Mouse (Mus musculus) kidney, postnatal 4 days (tissue): ENCODE measurements around the gene 1500011B03Rik.

Experiments used
- DNase-seq, 2 experiments: peaks; one replicate each; pipeline ENCODE4 v3.0.0; 2021; ENCODE audit warnings: mixed read lengths in 2 of 2

Gene 1500011B03Rik

DNA sequence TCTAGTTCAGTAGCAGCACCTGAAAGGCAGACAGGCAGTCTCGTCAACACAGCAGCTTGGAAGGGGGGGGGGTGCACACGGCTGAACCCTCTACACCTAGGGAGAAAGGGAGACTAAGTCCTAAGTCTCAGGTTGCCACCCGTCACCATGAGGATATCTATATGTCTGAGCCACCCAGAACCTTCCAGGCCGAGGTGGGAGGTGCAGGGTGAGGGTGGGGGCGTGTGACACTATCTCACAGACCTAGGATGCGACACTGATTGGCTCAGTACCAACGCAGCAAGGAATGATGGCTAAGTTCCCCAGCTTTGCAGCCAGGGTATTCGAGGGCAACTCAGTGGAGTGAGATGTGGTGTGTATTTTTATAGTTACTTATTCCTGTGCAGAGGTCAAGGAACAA, 14.9 kb downstream of the 1500011B03Rik start:
- no peak for DNase-seq

DNA sequence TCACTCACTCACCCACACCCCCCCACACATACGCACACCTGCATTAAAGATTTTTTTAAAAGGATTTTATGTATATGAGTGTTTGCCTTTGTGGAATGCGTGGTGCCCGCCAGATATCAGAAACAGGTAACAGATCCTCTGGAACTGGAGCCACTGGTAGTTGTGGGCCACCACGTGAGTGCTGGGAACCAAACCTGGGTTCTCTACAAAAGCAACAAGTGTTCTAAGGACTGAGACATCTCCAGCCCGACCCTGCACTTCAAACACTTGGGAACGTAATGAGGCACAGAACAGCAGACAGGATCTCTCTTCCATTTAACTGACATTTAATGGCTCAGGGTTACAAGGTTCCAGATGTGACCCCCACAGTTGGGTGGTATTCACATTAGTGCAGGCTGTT, 15.4 kb downstream of the 1500011B03Rik start:
- no peak for DNase-seq

DNA sequence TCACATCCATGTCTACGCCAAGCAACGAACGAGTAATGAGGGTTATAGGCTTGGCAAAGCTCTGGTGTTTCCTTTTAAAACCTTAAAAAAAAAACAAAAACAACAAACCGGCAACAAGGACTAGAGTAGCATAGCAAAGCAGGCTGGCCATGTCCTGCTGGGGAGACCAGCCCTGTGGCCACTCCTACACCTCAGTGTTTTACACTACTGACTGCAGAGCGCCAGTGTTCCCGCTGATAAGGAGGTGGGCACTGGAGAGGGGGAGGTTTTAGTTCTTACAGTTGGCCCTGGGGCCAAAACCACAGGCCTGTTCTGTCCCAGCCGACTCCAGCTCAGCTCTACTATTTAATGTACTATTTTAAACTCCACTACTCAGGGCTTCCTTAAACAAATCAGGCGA, 15.8 kb downstream of the 1500011B03Rik start:
- no peak for DNase-seq

DNA sequence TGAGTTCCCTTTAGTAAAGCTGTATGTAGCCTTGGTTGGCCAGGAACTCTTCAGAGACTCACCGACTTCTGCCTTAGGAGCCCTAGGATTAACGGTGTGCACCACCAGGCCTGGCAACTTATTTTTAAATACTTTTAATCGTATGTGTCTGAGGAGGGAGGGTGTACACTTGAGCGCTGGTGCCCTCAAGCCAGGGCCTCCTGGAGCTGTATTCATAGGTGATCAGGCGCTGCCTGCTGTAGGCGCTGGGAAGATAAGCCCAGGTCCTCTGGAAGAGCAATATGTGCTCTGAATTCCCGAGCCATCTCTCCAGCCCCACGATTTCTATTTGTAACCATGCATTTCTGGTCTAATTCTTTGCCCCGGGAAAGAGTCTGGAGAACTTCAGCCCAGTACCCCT, 16.2 kb downstream of the 1500011B03Rik start:
- no peak for DNase-seq

DNA sequence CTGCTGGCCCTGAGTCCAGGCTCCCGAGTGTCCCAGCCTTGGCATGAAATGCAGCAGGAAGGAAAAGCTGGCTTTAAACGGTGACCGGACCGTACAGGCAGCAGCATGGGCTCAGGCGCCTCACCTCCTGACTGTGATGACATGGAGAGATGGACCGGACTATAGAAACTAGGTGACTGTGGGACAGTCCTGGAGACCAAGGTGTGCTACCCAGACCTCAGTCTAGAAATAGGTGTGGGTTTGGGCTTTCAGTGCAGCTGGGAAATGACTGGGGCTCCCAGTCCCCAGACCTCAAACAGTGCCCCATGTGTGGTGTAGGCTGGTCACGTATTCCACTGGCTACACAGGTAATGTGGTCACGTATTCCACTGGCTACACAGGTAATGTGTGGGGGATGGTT, 16.6 kb downstream of the 1500011B03Rik start:
- DNase-seq, result no peak

DNA sequence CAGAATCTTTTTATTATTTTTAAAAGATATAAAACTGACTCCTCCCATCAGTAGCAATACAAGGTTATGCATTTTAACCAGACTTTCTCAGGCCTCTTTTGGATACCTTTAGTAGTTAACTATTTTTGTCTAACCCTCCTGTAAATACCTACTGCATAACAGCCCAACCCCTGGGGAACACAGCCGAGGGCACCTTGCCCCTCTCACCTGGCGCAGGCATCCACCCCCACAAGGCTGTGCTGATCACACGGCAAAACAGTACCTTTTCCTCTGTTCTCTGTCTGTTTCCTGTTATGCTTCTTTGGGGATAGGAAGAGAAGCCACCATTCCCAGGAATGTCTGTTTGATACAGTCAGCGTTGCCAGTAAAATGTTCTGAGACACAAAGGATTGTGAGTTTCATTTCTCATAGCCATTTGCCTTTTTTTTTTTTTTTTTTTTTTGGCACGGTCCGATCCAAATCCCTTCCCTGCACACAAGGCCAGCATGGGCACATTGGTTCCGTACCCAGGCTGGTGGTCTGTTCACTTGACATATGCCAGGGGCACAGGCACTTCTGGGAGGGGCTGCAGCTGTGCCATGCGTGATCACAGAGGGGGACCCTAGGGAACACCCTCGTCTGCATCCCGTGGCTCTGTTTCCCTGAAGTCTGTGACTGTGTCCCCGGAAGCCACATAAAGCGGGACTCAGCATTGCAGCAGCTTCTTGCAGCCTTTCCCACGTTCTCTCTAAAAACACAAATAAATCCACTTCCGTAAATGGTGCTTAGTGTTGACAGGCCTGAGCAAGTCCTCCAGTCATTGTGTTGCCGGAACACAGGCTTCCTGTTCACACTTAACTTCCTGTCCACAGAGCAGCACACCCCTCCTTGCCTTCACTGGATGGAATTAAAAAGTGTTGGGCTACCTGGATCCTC, 17.6 kb downstream of the 1500011B03Rik start:
- no peak for DNase-seq

DNA sequence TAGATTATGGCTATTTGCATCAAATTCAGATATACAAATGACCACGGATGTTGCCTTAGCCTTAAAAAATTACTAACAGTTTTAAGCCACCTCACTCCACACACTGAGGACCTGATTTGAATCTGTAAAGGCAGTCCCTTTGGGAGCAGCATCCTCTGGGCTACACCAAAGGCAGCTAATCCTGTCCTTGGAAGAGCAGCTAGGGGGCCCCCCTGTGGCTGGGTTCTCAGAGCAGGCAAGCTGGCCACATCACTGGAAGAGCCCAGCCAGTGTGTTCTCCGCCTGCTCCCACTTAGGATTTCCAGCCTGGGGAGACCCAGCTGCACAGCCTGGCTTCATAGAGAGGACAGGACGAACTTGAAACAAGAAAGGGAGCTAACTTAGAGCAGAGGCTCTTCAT, 18.3 kb downstream of the 1500011B03Rik start:
- DNase-seq, result peak; percentile 49 to 66

DNA sequence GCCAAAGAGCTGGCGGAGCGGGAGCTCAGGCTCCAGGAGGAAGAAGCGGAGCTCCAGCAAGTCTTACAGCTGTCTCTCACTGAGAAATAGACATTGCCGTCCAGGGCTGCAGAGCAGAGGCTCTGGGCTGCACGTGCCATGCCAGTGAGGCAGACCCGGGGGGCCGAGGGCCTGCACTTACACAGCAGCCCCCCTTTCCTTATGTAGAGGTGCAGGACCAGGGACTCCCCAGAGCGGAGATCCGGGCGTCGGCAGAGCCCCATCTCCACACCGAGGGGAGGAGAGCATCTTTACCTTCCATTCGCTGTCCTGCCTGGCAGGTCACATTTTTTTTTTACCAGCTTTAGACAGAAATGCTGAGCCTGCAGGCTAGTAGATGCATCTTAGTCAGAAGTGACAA, 18.9 kb downstream of the 1500011B03Rik start:
- DNase-seq, result no peak

DNA sequence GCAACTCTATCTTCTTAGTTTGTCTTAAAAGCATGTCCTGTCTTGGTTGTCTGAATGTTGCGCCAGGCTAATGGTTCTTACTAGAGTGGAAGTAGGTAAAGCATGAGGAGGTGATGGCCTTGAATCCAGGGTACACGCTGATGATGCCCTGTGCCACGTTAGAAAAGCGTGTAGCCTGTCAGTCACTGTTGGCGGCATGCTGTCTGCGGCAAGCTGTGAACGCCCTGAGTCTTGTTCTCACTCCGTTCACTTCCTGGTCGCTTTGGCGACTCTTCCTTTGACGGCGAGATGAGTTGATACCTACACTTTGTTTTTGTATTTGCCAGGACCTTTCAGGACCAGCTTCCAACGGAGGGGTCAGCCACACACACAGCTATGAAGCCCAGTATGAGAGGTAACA, 20.0 kb downstream of the 1500011B03Rik start:
- no peak for DNase-seq

DNA sequence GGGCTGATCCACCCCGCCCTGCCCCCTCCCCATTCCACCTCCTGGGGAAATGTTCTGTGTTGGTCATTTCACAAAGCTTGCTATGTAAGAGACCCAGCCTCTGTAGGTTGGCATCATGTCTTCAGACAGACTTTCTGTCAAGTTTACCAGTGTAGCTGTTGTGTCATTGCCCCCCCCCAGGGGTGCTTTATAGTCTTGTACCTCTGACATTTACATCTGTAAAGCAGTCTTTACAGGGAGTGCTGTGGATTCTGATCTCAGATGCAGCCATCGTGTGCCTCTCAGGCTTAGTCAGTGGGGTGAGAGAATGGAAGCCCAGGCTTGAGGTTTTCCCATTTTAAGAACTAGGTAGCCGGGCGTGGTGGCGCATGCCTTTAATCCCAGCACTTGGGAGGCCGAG, 21.4 kb downstream of the 1500011B03Rik start:
- no peak for DNase-seq

DNA sequence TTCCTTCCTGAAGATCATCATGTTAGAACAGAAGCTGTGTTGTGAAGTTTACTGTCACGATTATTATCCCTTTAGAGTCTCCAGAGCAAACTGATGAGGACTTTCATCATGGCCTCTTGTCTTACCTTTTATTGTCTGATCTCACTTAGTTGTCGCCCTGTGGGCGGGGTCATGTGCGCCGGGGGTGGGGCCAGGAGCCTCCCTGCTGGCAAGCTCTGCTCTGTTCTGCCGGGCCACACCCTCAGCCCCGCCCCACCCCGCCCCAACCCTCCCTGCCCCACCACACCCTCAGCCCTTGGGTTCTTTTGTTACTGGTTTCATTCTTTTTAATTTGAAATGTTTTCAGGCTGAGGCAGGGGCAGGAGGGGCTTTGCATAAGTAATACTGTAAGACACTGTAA, 22.2 kb downstream of the 1500011B03Rik start:
- DNase-seq, result peak; percentile 55 to 58

DNA sequence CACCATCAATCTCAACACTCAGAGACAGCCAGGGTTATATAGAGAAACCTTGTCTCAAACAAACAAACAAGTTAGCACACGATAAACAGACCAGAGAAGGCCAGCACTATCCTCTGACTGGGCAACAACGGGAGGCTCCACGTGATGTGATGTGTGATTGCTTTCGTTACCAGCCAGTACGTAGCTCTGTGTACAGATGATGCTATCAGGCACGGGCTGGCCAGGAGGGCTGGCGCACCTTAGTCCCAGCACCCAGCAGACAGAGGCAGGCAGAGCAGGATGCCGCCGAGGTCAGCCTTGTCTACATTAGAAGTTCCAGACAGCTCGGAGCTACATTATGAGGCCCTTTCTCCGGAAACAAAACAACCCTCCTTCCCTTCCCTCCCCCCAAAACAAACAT, 23.4 kb downstream of the 1500011B03Rik start:
- DNase-seq, result no peak

DNA sequence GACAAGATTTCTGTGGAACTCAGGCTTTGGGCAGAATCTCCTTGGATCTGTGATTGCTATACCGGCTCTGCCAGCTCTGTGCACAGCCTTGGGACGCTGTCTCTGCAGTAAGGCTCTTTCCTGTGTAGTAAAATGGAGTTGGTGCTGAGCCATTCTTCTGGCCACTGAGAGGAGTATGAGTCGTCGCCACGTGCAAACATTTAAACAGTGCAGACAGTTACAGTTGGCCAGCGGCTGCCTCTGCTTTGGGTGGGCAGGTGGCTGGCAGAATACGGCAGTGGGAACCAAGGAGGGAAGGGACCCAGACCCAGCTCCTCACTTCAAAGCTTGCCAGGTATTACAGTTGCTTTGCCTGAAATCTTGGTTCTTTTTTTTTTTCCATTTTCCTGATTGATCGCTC, 26.0 kb downstream of the 1500011B03Rik start:
- DNase-seq, result no peak

DNA sequence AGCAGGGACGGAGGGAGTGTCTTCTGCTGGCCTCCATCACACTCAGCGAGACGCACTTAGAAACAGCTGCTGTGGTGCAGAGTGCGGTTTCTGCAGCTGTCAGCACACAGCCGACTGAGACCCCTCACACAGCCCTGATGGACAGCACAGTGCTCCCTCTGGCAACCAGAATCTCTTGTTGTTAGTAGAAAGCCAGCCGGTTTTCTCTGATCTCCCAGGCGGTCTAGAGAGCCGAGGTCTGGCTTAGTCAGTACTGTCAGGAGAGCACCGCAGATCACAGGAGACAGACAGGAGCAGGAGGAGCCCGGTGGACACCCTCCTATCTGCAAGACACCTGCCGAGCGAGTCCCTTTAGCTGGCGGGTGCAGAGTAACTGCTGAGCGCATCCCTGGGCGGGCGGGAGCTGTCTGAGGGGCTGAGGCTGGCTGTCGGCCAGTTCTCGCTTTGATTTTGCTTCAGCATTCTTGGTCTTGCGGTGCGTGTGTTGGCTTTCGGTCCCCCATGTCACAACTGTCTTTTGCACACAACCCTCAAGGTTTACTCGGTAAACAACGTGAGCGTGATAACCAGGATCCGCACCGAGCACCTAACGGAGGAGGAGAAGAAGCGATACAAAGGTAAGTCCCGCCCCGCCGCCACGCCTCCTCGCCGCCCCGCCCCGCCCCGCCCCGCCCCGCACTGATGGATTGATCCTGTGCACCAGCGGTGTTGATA, 26.8 kb downstream of the 1500011B03Rik start:
- peak; percentile 44 to 55 for DNase-seq

DNA sequence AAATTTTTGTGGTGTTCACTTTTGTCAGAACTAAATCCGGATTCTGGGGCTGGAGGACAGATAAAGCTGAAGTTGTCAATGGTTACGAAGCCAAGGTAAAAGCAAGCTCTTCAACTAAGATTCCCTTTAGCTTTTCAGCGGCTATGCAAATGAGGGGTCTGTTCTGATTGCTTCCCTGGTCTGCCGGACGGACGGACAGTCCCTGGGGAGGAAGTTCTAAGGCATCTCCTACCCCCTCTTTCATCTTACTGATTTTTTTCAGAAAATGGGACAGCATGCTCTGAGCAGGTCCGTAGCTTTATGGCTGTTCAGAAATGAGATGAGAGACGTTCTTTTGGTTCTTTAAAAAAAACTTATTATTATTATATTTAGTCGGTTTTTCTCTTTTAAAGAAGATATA, 27.6 kb downstream of the 1500011B03Rik start:
- no peak for DNase-seq

DNA sequence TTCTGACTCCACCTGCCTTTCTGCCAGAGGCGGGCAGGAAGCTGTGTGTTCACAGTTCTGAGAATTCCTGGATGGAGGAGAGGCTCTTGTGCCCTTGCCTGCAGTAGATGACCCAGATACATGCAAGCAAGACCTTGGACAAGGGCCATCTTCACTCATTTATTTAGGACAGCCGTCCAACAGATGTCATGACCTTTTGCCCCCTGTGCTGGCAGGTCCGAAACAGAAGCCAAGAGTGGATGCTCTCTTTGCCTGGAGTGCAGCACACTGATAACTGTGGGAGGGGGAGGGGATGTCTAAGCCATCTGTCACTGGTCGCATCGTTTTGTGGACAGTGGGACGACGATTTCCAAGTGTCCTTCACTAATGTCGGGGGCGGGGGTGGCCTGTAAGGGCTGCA, 28.0 kb downstream of the 1500011B03Rik start:
- no peak for DNase-seq

DNA sequence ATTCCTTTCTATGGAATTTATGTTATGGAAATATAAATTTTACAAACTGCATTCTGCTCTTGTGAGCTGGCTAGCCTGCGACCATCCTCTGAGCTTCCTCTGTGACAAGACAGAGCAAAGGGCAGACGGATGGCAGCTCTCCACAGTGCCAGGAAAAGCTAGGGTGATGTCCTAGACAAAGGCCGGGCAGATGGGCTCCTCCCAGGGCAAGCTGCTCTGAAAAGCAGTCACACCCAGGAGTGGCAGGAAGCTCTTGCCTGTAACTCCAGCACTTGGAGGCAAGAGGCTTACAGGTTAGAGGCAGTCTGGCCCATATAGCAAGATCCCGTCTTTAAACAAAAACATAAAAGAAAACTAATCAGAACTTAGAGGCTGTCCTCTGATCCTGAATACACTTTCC, 28.7 kb downstream of the 1500011B03Rik start:
- peak in 1 of 2 experiments; percentile 28 for DNase-seq

DNA sequence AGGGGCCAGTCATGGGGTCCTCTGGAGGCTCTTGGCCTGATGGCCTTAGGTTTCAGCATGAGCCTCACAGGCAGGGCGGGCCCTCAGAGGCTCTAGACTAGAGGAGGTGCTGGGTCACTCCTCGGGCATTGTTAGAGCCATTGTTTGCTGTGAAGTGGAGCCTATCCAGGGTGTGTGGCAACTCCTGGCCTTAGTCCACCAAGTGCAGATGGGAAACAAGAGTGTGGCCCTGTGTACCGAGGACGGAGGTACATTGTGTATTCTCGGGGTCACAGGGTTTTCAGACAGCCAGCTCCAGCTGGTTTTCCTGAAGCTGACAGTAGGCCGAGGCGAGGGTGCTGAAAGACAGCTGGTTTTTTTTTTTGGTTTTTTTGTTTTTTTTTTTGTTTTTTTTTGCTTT, 30.0 kb downstream of the 1500011B03Rik start:
- no peak for DNase-seq

DNA sequence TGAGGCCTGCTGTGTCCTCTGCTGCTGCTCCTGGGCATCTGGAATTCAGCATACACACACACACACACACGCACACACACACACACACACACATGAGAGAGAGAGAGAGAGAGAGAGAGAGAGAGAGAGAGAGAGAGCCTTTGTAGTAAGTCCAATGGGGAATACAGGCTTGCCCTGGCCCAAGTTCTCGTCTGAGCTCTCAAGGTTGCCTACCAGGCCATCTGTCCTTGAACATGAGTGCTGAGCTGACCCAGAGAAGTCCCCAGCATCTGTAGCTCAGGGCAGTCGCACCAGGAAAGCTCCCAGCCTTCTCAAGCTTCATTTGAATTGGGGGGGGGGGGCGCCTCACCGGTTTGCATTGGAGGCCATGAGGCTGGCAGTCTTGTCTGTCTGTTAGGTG, 38.1 kb downstream of the 1500011B03Rik start:
- DNase-seq, result no peak

DNA sequence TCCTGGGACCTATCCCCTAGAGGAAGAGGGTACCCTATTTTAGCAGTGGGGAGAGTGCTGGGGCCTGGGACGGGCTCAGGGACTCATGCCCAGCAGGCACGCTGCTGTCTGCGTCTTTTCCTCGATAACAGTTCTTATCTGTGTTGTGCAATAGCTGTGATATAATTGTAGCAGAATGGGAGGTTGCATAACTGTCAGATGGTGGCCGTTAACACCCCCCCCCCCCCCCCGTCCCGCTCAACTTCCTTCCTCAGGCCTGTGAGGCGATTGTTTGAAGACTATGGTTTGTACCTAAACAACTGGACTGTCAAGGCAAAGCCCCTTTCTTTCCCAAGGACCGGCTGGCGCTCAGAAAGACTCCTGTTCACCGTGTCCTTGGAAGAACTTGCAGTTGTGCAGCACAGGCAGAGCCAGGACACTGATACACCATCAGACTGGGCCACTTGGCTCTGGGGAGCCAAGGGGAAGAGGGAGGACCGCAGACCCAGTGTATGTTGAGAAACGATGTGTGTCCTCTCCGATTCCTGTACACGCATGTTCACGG, 38.6 kb downstream of the 1500011B03Rik start:
- peak in 1 of 2 experiments; percentile 28 for DNase-seq

DNA sequence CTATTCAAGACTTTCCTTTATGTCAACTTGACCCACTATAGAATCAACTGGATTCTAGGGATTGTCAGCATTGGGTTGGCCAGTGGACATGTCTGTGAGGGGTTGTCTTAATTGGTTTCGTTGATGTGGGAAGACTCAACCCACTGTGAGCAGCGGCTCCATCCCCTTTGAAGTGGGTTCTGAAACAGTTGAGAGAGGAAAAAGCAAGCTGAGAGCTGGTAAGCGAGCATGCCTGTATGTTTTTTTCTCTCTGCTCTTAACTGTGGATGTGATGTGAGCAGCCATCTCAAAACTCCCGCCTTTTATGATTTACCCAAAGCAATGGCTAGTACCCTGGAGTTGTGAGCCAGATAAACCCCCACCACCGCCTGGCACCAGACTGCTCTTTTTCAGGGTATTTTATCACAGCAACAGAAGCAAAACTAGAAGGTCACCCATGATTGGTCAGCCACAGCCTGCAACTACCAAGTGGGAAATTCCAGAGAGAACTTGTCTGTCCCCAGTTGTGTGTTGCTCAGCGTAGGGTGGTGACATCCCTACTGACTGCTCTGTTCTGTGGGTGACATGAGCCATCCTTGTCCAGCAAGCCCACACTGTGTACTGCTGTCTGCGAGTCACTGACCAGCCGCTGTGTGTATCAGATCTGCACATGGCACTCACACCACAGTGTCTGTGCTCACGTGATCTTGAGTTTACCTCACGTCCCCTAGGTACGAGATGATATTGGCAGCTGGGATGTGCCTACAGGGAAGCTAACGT, 39.7 kb downstream of the 1500011B03Rik start:
- no peak for DNase-seq

DNA sequence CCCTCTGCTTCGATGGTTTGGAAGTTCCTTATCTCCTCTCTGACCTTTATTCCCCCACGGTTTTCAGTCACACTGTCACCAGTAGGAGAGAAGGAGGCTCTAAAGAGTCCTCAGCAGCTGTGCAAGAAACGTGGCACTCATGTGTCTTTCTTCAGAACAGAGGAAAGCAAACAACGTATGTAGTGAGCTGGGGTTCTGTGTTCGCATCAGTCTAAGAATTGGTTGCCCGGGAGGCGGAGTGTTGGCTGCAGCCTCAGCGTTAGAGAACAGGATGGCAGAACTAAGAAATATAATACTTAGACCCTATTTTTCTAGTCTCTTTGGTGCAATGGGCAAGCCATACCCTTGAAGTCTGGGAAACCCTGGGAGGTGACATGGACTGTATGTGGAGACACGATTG, 40.3 kb downstream of the 1500011B03Rik start:
- no peak for DNase-seq

DNA sequence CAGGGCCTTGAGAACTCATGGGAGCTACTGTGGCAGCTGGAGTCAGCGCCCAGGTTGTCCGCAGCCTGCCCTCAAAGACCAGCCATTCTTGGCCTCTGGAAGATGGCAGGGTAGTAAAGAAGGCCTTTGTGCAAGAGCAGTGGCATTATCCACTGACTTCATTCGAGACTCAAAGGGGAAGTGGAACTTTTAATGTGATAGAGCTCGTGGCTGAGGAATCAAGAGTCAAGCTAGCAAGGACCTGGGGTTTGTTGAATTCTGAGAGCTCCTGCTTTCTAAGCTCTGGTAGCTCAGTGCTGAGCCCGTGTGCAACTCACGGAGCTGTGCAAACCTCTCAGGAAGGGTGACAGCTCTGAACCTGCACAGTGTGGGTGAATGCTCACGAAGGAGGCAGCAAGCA, 42.4 kb downstream of the 1500011B03Rik start:
- DNase-seq, result no peak
